Mouse (Mus musculus) heart, adult 2 months (tissue): ENCODE measurements at regions not wholly inside any gene's neighbourhood (a gene's known extent, or its start where the extent isn't known, plus 50 kb on each side); places are given as distances from the start of the nearest gene placed in this dataset.
"Not testable (repeated sequence)": the region's sequence is repeated elsewhere in the genome, so short reads cannot be mapped to it uniquely, and the experiment has no call there.

Experiments
- CTCF ChIP-seq: fragments of 200-600 bp; IDR thresholded peaks from 2 replicates; pipeline ENCODE4 v1.8.1; 2022; ENCODE audit warnings: antibody characterized with exemption, mild to moderate bottlenecking, moderate library complexity
- EP300 ChIP-seq: fragments of 200-500 bp; IDR thresholded peaks from 2 replicates; pipeline ENCODE4 v1.6.1; 2011; ENCODE audit warnings: low read depth, low read length, control low read depth; ENCODE audit not compliant: insufficient read depth
- POLR2A ChIP-seq: fragments of 200-500 bp; IDR thresholded peaks from 2 replicates; pipeline ENCODE4 v1.6.1; 2011; ENCODE audit warnings: mild to moderate bottlenecking, low read depth, low read length, control low read depth; ENCODE audit not compliant: insufficient read depth

DNA sequence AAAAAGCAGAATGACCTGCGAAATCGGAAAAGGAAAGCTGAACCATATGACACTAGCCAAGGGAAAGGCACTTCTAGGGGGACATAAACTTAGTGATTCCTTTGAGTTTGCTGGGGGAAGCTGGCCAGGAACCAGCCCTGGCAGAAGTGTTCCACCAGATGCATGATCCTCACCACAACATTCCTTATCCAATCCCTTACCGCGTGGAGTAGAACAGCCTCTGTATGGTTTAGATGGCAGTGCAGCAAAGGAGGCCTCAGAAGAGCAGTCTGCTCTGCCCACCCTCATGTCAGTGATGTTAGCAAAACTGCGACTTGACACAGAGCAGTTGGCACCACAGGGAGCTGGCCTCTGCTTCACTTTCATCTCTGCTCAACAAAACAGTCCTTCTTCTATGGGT is 107.2 kb downstream of the Zfp600 start:
- TF ChIP-seq POLR2A, CTCF, EP300: not testable (repeated sequence)
